Mouse (Mus musculus): ENCODE data around the gene Cldn3. TPM values are rescaled to one million over a fixed set of nuclear protein-coding genes. Genes with fewer than 3 reads are reported as not detected.

Cldn3 gene
- total RNA-seq, 2 experiments from 2014 or later = 0.29 TPM; not detected in 1

- peak in 1 of 2 experiments; percentile 17 for DNase-seq (ENCODE audit: low spot score in 2 of 2)
These were observed 15.3 kb downstream of the Cldn3 start for GRCm38 (mm10) chr5:135001309-135001708.

GRCm38 (mm10) chr5:135002151-135002550 lies 16.1 kb downstream of the Cldn3 start:
- no peak for DNase-seq (ENCODE audit: low spot score in 2 of 2)

- peak in 1 of 2 experiments; percentile 36 for DNase-seq (ENCODE audit: low spot score in 2 of 2)
These were observed 22.0 kb downstream of the Cldn3 start for GRCm38 (mm10) chr5:135007802-135008571.

- peak; percentile 85 to 97 for DNase-seq (ENCODE audit: low spot score in 2 of 2)
These were observed 22.9 kb downstream of the Cldn3 start, which contains the start of gene Abhd11 for GRCm38 (mm10) chr5:135008671-135009589. TSS of gene Abhd11 (plus strand) at chr5:135009152.

GRCm38 (mm10) chr5:135009590-135010319 lies 23.7 kb downstream of the Cldn3 start:
- DNase-seq (ENCODE audit: low spot score in 2 of 2) = peak; percentile 69 to 88

GRCm38 (mm10) chr5:135010320-135010709 lies 24.3 kb downstream of the Cldn3 start:
- no peak for DNase-seq (ENCODE audit: low spot score in 2 of 2)

GRCm38 (mm10) chr5:135010841-135011743 lies 25.1 kb downstream of the Cldn3 start:
- DNase-seq (ENCODE audit: low spot score in 2 of 2) = no peak

- DNase-seq (ENCODE audit: low spot score in 2 of 2) = peak in 1 of 2 experiments; percentile 27
These were observed 26.0 kb downstream of the Cldn3 start for GRCm38 (mm10) chr5:135011809-135012613.

GRCm38 (mm10) chr5:135012671-135013441 lies 26.8 kb downstream of the Cldn3 start:
- peak; percentile 62 to 78 for DNase-seq (ENCODE audit: low spot score in 2 of 2)

GRCm38 (mm10) chr5:135015497-135015896 lies 29.5 kb downstream of the Cldn3 start:
- DNase-seq (ENCODE audit: low spot score in 2 of 2) = peak; percentile 70 to 81

GRCm38 (mm10) chr5:135016224-135016759 lies 30.3 kb downstream of the Cldn3 start:
- DNase-seq (ENCODE audit: low spot score in 2 of 2) = no peak

- DNase-seq (ENCODE audit: low spot score in 2 of 2) = no peak
These were observed 35.8 kb downstream of the Cldn3 start for GRCm38 (mm10) chr5:135021814-135022213.

- DNase-seq (ENCODE audit: low spot score in 2 of 2) = peak; percentile 84 to 90
These were observed 37.5 kb downstream of the Cldn3 start, which contains the start of gene Stx1a for GRCm38 (mm10) chr5:135023344-135024173. TSS of gene Stx1a (plus strand) at chr5:135023482.

- DNase-seq (ENCODE audit: low spot score in 2 of 2) = no peak
These were observed 38.7 kb downstream of the Cldn3 start for GRCm38 (mm10) chr5:135024665-135025224.

- DNase-seq (ENCODE audit: low spot score in 2 of 2) = no peak
These were observed 39.9 kb downstream of the Cldn3 start for GRCm38 (mm10) chr5:135025899-135026298.

GRCm38 (mm10) chr5:135029007-135029854 lies 43.2 kb downstream of the Cldn3 start:
- peak; percentile 53 to 66 for DNase-seq (ENCODE audit: low spot score in 2 of 2)

All from gastrocnemius, postnatal 4 days (tissue).